Mouse (Mus musculus) intestine, embryonic 16.5 days (tissue): ENCODE results near the gene Atp6v1g1. TPM values are rescaled to one million over a fixed set of nuclear protein-coding genes. Genes with fewer than 3 reads are reported as not detected.
A peak's percentile ranks its signal among the peaks of the same experiment; 100 is the strongest.

ENCODE experiments used
- ATAC-seq: fragments of 200-750 bp; cut with Nextera tagmentation; 2 replicates; pipeline ENCODE4 v1.8.0; 2017; ENCODE audit warnings: moderate TSS enrichment, moderate library complexity
- H3K27ac ChIP-seq: fragments of 300-500 bp; sonication (generic); 2 replicates; pipeline ENCODE4 v1.5.1; 2014; ENCODE audit warnings: mild to moderate bottlenecking, low read length
- H3K27me3 ChIP-seq: fragments of 300-500 bp; sonication (generic); replicated peaks from 2 replicates; pipeline ENCODE4 v1.6.1; 2014; ENCODE audit warnings: low read length, control low read depth, mixed read lengths; ENCODE audit not compliant: control insufficient read depth, insufficient read depth
- H3K36me3 ChIP-seq: fragments of 300-500 bp; sonication (generic); 2 replicates; pipeline ENCODE4 v1.6.1; 2014; ENCODE audit warnings: low read length, control low read depth; ENCODE audit not compliant: control insufficient read depth, insufficient read depth
- H3K4me1 ChIP-seq: fragments of 300-500 bp; sonication (generic); 2 replicates; pipeline ENCODE4 v1.6.1; 2014; ENCODE audit warnings: low read length, control low read depth, mixed read lengths; ENCODE audit not compliant: control insufficient read depth, insufficient read depth
- H3K4me2 ChIP-seq: fragments of 300-500 bp; sonication (generic); 2 replicates; pipeline ENCODE4 v1.6.1; 2014; ENCODE audit warnings: low read depth, low read length, control low read depth
- H3K4me3 ChIP-seq: fragments of 300-500 bp; sonication (generic); 2 replicates; pipeline ENCODE4 v1.5.1; 2014; ENCODE audit warnings: mild to moderate bottlenecking, low read length
- H3K9ac ChIP-seq: fragments of 300-500 bp; sonication (generic); 2 replicates; pipeline ENCODE4 v1.6.1; 2014; ENCODE audit warnings: low read depth, low read length
- H3K9me3 ChIP-seq: fragments of 300-500 bp; sonication (generic); 2 replicates; pipeline ENCODE4 v1.6.1; 2016; ENCODE audit warnings: low read length, control low read depth; ENCODE audit not compliant: control insufficient read depth
- WGBS: fragments of 180-500 bp; shearing (Covaris S2); extraction: QIAGEN DNeasy Blood & Tissue Kit; methylation state at CpG from one replicate; pipeline ENCODE4 v1.1.7; 2014; 5-methylcytosine and 5-hydroxymethylcytosine counted together
- polyA plus RNA-seq: library from polyadenylated mRNA; unstranded; fragments of >200 nt; fragmentation: Nextera tagmentation; extraction: Ambion mirVana; gene quantifications from 2 replicates; pipeline ENCODE4 v1.2.1, GENCODE M21; 2015

Atp6v1g1 gene
- polyA plus RNA-seq, 1 experiment from 2014 or later = 335 TPM

- H3K4me1 ChIP-seq = peaks cover 36% of the 10 kb centered on the region
- 92% methylated on average over 4 of the region's 4 CpGs for WGBS
- no peaks in the 10 kb centered on the region for H3K9me3 ChIP-seq
- no peak overlapping the region for H3K4me2 ChIP-seq
- H3K9ac ChIP-seq = no peak overlapping the region
- H3K27me3 ChIP-seq = no peaks in the 10 kb centered on the region
- ATAC-seq = no peak
- peak overlapping the region; percentile 88 for H3K27ac ChIP-seq
- 0 out of 2 replicates have a peak, but pooled peaks cover 3% of the 10 kb centered on the region for H3K36me3 ChIP-seq
- no peak overlapping the region for H3K4me3 ChIP-seq
These were observed 18.2 kb downstream of the Atp6v1g1 start for GRCm38 (mm10) chr4:63562742-63563141.

DNA sequence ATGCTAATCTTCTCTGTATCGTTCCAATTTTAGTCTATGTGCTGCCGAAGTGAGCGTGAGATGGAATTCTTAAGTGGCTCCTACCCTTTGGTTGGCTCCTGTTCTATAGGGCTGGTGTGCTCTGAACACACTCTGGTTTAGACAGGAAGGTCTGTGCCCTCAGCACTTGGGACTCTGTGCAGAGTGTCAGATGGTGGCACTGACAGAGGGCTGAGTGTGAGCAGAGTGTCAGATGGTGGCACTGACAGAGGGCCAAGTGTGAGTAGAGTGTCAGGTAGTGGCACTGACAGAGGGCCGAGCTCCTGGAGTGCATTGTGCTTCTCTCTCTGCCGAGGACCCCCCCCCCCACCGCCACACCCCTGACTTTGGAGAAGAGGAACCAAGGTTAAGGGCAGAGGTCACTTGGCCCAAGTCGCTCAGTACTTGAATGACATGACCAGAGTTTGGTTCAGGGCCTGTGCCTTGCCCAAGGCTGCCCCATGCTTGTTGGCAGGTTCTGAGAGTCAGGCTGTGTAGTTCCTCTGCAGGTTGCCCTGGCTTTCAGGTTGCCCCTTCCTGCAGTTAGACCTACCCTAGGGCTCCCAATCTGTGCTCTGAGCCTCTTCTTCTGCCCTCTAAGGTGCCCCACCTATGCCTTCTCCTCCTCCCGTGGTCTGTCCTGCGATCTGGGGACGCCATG is 23.3 kb downstream of the Atp6v1g1 start:
- Histone ChIP-seq H3K9ac (no peak overlapping the region), H3K4me3 (no peak overlapping the region), H3K9me3 (no peaks in the 10 kb centered on the region), H3K27me3 (no peaks in the 10 kb centered on the region), H3K4me1 (no peaks in the 10 kb centered on the region), H3K36me3 (0 out of 2 replicates have a peak, but pooled peaks cover 3% of the 10 kb centered on the region), H3K27ac (no peak overlapping the region), H3K4me2 (no peak overlapping the region)
- 93% methylated on average over 9 of the region's 10 CpGs for WGBS
- ATAC-seq = no peak

DNA sequence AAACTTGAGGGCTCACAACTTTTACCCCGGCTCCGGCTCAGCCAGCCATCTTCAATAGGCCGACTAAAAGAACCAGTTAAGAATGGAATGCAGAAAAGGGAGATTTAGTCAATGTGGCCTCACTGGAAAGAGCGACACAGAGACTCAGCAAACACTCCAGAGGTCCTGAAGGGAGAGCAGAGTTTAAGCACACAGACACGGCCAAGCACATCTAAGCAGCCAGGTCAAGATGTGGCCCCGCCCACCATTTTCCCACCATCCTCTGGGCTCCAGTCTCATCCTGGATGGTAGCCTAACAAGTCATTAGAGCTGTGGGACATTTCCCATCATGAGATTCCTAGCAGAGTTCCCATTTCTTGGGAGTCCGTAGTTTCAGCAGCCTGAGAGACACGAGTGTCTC is 24.8 kb downstream of the Atp6v1g1 start:
- Histone ChIP-seq H3K36me3 (0 out of 2 replicates have a peak, but pooled peaks cover 3% of the 10 kb centered on the region), H3K4me3 (no peak overlapping the region), H3K9me3 (no peaks in the 10 kb centered on the region), H3K4me2 (no peak overlapping the region), H3K27ac (no peak overlapping the region), H3K27me3 (no peaks in the 10 kb centered on the region), H3K9ac (no peak overlapping the region), H3K4me1 (no peaks in the 10 kb centered on the region)
- no peak for ATAC-seq
- 83% methylated on average over 8 of the region's 8 CpGs for WGBS

- Histone ChIP-seq H3K27me3 (no peaks in the 10 kb centered on the region), H3K27ac (no peak overlapping the region), H3K9me3 (no peaks in the 10 kb centered on the region), H3K4me2 (no peak overlapping the region), H3K4me3 (no peak overlapping the region), H3K9ac (no peak overlapping the region), H3K4me1 (no peaks in the 10 kb centered on the region), H3K36me3 (0 out of 2 replicates have a peak, but pooled peaks cover 3% of the 10 kb centered on the region)
- 43% methylated on average over 7 of the region's 7 CpGs for whole genome bisulfite sequencing
- ATAC-seq = no peak
These were observed 25.7 kb downstream of the Atp6v1g1 start for GRCm38 (mm10) chr4:63570208-63570781.

DNA sequence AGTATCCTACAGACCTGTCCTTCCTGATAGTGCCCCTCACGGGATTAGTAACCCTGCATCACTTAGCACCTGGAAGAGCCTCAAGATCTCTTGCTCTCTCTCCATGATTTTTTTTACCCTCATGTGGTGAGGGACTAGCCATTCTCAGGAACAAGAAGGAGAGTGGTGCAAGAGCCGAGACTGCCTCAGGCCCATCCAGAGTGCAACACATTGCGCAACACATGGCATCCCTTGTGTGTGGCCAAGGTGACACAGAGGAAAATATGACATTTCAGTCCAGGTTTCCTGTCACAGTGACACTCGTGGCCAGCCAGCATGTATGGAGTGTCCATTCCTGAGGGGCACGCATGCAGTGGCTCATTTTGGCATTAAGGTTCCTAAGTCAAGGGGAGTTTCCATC is 28.0 kb downstream of the Atp6v1g1 start:
- no peaks in the 10 kb centered on the region for H3K36me3 ChIP-seq
- H3K4me1 ChIP-seq = no peaks in the 10 kb centered on the region
- no peak for ATAC-seq
- H3K9ac ChIP-seq = no peak overlapping the region
- no peak overlapping the region for H3K4me2 ChIP-seq
- 94% methylated on average over 5 of the region's 5 CpGs for WGBS
- no peak overlapping the region for H3K4me3 ChIP-seq
- no peaks in the 10 kb centered on the region for H3K9me3 ChIP-seq
- no peak overlapping the region for H3K27ac ChIP-seq
- H3K27me3 ChIP-seq = no peaks in the 10 kb centered on the region

DNA sequence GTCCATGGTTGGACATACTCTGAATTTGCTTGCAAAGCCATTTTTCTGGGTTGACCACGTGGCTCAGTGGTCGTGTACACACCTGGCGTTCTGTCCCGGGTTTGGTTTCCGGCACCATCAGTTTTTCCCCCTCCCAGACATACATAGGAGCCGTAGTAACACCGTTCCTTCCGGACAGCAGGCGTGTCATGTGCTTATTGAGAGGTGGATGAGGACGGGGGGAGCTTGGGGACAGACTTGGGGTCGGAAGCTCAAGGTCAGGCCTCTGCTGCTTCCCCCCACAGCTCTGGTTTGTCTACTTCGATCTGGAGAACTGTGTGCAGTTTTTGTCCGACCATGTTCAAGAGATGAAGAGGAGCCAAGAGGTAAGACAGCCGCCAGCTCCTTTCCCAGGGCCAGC is 35.1 kb downstream of the Atp6v1g1 start:
- Histone ChIP-seq H3K9ac (no peak overlapping the region), H3K36me3 (no peaks in the 10 kb centered on the region), H3K27ac (no peak overlapping the region), H3K4me3 (no peak overlapping the region), H3K4me2 (no peak overlapping the region), H3K9me3 (no peaks in the 10 kb centered on the region), H3K27me3 (no peaks in the 10 kb centered on the region), H3K4me1 (no peaks in the 10 kb centered on the region)
- no peak for ATAC-seq
- 86% methylated on average over 14 of the region's 14 CpGs for WGBS

DNA sequence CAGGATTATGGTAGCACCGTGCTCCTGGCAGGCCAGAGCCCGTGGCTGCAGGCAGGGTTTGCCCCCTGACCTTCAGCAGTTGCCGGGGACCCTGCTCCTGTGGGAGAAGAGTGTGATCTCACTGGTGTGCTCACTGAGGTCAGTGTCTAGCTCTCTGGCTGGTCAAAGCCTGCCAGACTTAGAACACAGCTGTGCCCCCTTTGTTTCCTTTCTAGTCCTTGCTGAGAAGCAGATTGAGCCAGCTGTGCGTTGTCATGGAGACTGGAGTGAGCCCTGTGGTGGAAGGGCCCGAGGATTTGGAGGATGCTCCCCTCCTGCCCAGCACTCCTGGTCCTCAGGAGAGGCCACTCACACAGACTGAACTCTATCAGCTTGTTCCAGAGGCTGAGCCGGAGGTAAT is 35.5 kb downstream of the Atp6v1g1 start:
- ATAC-seq = no peak
- no peaks in the 10 kb centered on the region for H3K27me3 ChIP-seq
- WGBS = 52% methylated on average over 6 of the region's 6 CpGs

DNA sequence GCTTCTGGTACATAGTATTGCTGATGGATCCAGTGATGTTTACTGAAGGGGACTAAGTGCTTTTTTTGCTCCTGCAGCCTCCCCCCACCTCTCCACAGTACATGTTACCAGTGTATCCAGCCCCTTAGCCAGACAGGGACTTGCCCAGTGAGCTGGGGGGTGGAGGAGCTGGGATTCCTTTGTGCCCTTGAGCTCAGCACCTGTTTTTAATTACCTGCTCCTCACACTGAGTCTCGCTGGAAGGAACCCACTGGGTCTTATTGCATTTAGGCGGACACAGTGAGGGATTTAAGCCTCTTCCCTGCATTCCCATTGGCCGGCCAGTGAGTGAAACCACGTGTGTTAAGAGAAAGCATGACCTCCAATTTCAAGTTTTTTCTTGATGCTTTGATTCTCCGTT is 38.0 kb downstream of the Atp6v1g1 start:
- no peaks in the 10 kb centered on the region for H3K9me3 ChIP-seq
- ATAC-seq = no peak
- H3K4me2 ChIP-seq = no peak overlapping the region
- no peak overlapping the region for H3K27ac ChIP-seq
- H3K9ac ChIP-seq = no peak overlapping the region
- no peak overlapping the region for H3K4me3 ChIP-seq
- H3K4me1 ChIP-seq = no peaks in the 10 kb centered on the region
- WGBS = 79% methylated on average over 5 of the region's 5 CpGs
- H3K36me3 ChIP-seq = no peaks in the 10 kb centered on the region
- H3K27me3 ChIP-seq = no peaks in the 10 kb centered on the region

More for the DNA sequence above, 35.5 kb downstream of the Atp6v1g1 start:
- Histone ChIP-seq H3K4me2 (no peak overlapping the region), H3K9me3 (no peaks in the 10 kb centered on the region), H3K27ac (no peak overlapping the region), H3K36me3 (no peaks in the 10 kb centered on the region), H3K4me3 (no peak overlapping the region), H3K4me1 (no peaks in the 10 kb centered on the region), H3K9ac (no peak overlapping the region)

DNA sequence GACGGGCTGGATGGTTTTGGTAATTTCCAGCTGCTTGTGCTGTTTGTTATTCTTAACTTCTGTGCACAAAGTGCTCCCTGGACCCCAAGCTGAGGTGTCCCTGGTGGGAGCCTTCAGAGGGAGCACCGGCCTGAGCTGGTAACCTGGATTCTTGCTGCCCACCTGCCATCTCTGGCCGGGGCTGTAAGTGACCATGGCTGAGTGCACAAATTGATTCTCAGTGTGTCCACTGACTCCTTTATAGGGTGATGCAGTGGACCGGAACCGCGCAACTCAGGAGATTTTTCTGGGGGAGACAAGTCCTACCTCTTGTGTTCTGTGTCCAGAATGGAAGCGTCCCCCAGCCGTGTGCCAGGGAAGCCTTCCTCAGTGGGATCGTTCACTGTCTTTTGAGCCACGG is 40.6 kb downstream of the Atp6v1g1 start:
- Histone ChIP-seq H3K4me2 (no peak overlapping the region), H3K36me3 (no peaks in the 10 kb centered on the region), H3K4me1 (no peaks in the 10 kb centered on the region), H3K27me3 (no peaks in the 10 kb centered on the region), H3K4me3 (no peak overlapping the region), H3K27ac (no peak overlapping the region), H3K9ac (no peak overlapping the region), H3K9me3 (no peaks in the 10 kb centered on the region)
- no peak for ATAC-seq
- 89% methylated on average over 10 of the region's 10 CpGs for WGBS
